Mouse (Mus musculus) spleen, adult 2 months (tissue): ENCODE measurements around the gene Cd69. TPM values are rescaled to one million over a fixed set of nuclear protein-coding genes. Genes with fewer than 3 reads are reported as not detected.

Experiments
- DNase-seq, 2 experiments: peaks; one replicate each; pipeline versions ENCODE4 v3.0.0 to v3.0.0-alpha.2; 2012 to 2021; ENCODE audit warnings: low spot score in 2 of 2, low read depth in 1 of 2
- H3K27ac ChIP-seq: fragments of 200-500 bp; 2 replicates; pipeline ENCODE4 v1.5.1; 2012; ENCODE audit warnings: low read length, inconsistent platforms; ENCODE audit not compliant: insufficient read depth
- H3K27me3 ChIP-seq: fragments of 200-500 bp; 2 replicates; pipeline ENCODE4 v1.6.1; 2012; ENCODE audit warnings: mild to moderate bottlenecking, moderate library complexity, low read length, inconsistent platforms; ENCODE audit not compliant: control insufficient read depth, insufficient read depth
- H3K36me3 ChIP-seq: fragments of 200-500 bp; 2 replicates; pipeline ENCODE4 v1.6.1; 2012; ENCODE audit warnings: mild to moderate bottlenecking, low read length, inconsistent platforms; ENCODE audit not compliant: control insufficient read depth, insufficient read depth
- H3K4me1 ChIP-seq: fragments of 200-500 bp; 2 replicates; pipeline ENCODE4 v1.6.1; 2011; ENCODE audit warnings: inconsistent platforms; ENCODE audit not compliant: control insufficient read depth, insufficient read depth, insufficient read length
- H3K4me3 ChIP-seq: fragments of 200-500 bp; 2 replicates; pipeline ENCODE4 v1.5.1; 2011; ENCODE audit warnings: mild to moderate bottlenecking, inconsistent platforms; ENCODE audit not compliant: insufficient read depth, insufficient read length; ENCODE audit errors: extremely low read depth
- CTCF ChIP-seq: fragments of 200-500 bp; IDR thresholded peaks from 2 replicates; pipeline ENCODE4 v1.5.1; 2011; ENCODE audit warnings: mild to moderate bottlenecking, inconsistent platforms; ENCODE audit not compliant: insufficient read depth, insufficient read length, insufficient replicate concordance; ENCODE audit errors: extremely low read depth
- POLR2A ChIP-seq: fragments of 200-500 bp; IDR thresholded peaks from 2 replicates; pipeline ENCODE4 v1.6.1; 2011; ENCODE audit warnings: low read depth, low read length, inconsistent platforms
- WGBS: fragments of 180-500 bp; shearing (Covaris S2); methylation state at CpG from one replicate; pipeline ENCODE4 v1.1.7; 2018; 5-methylcytosine and 5-hydroxymethylcytosine counted together
- polyA plus RNA-seq: library from polyadenylated mRNA; depleted of rRNA; stranded (reverse); fragments of >200 nt; gene quantifications from 2 replicates; pipeline ENCODE4 v1.2.3, GENCODE M21; 2012

Cd69 gene
- polyA plus RNA-seq, 1 experiment: 4.4 TPM

DNA sequence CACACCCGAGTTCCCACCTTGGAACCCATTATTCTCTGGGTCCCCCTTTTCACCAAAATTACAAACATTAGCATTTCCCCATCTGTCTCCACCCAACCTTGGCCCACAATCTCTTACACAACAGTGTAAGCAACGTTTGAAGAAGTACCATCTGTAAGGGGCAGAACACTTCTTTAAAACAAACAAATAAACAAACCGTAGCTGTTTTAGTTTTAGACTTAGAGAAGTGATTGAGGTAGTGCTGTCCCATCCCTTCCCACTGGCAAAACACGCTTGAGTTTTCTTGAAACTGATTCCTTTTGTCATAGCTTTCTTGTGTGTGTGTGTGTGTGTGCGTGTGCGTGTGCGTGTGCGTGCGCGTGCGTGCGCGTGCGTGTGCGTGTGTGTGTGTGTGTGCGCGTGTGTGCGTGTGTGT lies 41.3 kb downstream of the Cd69 start:
- Histone ChIP-seq H3K27me3 (no peaks in the 10 kb centered on the region), H3K36me3 (no peaks in the 10 kb centered on the region; the same call in 1 of the 2 replicates), H3K4me1 (peaks cover 48% of the 10 kb centered on the region), H3K4me3 (no peak overlapping the region; the same call in 1 of the 2 replicates), H3K27ac (peak overlapping the region; percentile 100)
- DNase-seq: no peak
- WGBS: 54% methylated on average over 17 of the region's 18 CpGs
- TF ChIP-seq POLR2A (no peak), CTCF (no peak)

DNA sequence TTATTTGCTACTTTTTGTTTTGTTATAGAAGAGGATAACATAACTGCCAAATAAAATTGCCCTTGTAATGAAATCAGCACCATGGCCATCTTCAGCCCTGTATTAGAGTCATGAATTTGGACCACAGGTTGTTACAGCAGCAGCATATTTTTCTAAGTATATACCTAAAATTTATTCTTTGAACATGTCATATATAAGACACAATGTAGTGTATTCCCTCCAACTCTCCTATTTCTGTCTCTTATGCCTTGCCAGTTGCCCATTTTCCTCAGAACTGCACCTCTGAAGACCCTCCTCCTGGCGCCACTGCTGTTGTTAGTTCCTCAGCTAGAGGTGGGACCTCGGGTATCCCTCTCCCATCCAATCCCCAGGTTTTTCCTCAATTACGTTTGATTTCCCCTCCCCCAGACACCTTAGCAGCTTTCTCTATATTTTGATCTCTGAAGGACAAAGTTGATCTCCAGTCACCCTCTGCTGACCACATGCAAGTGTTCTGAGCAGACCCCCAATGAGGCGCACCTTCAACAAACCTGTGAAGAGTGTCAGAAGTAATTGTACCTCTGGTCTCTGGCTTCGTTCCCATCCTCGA lies 41.8 kb downstream of the Cd69 start:
- H3K4me1 ChIP-seq: peaks cover 52% of the 10 kb centered on the region
- no peaks in the 10 kb centered on the region; the same call in 1 of the 2 replicates for H3K36me3 ChIP-seq
- no peaks in the 10 kb centered on the region for H3K27me3 ChIP-seq
- no peak for DNase-seq
- WGBS: 16% methylated on average over 6 of the region's 6 CpGs
- H3K27ac ChIP-seq: peak overlapping the region; percentile 100
- peak overlapping the region; percentile 2; the same call in 1 of the 2 replicates for H3K4me3 ChIP-seq
- TF ChIP-seq POLR2A (no peak), CTCF (no peak)

DNA sequence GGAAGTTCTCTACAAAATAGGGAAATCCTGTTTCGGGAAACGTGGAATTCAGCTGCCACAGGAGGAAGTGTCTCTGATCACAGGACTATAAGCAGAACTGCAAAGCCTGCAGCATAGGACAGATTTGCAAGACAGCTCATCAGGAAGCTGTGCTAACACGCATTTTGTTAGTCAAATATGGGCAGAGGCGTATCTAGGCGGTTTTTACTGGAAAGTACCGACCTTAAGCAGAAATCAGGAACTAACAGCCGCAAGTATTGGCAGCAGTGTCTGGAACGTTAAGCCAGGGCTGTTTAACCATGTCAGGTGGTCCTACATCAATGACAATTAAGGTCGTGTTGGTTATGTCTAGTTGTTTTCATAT lies 42.4 kb downstream of the Cd69 start:
- Histone ChIP-seq H3K27ac (peak overlapping the region; percentile 85), H3K36me3 (no peaks in the 10 kb centered on the region; the same call in 1 of the 2 replicates), H3K27me3 (no peaks in the 10 kb centered on the region), H3K4me3 (no peak overlapping the region), H3K4me1 (peaks cover 52% of the 10 kb centered on the region)
- DNase-seq: peak; percentile 78 to 93
- TF ChIP-seq CTCF (no peak), POLR2A (peak; percentile 85; the same call in 1 of the 2 replicates)
- 2% methylated on average over 9 of the region's 9 CpGs for WGBS

DNA sequence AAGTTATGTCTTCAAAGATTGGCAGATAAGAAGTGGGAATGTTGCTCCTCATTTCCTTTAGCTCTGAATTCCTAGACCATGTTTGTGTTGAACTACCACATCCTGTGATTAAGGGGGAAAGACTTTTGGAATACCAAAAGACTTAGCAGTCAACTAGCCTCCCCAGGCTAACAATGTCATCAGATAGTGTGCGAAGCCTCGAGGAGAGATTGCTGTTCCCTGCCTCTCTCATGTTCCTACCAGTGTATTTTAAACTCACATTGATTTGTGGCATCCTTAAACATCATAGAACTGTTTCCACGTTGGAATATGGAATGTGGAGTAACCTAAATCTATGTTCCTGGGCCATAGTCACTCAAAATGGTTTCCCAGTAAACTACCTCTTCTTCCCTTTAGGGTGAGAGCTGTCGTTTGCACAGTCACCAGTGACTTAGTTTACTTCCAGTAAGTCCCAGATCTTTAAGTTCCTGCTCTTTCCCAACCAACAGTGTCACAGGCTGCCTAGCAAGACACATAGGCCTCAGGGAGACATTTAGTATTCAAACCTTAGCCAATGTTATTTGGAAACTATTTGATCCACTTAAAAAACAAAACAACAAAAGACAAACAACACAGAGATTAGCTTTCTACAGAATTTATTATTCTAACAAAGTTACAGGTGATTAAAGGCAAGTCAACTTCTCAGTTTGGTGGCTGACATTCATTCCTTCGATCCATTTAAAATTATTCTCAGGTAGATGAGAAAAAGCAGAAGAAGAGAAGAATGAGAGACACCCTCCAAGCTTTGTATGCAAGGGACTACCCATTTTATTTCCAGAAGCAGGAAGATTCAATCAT lies 43.0 kb downstream of the Cd69 start:
- no peak for DNase-seq
- 37% methylated on average over 5 of the region's 5 CpGs for WGBS
- H3K4me1 ChIP-seq: peaks cover 54% of the 10 kb centered on the region
- peaks cover 2% of the 10 kb centered on the region; the same call in 1 of the 2 replicates for H3K36me3 ChIP-seq
- H3K27me3 ChIP-seq: no peaks in the 10 kb centered on the region
- H3K27ac ChIP-seq: peak overlapping the region; percentile 85
- TF ChIP-seq POLR2A (no peak), CTCF (no peak)
- no peak overlapping the region for H3K4me3 ChIP-seq

DNA sequence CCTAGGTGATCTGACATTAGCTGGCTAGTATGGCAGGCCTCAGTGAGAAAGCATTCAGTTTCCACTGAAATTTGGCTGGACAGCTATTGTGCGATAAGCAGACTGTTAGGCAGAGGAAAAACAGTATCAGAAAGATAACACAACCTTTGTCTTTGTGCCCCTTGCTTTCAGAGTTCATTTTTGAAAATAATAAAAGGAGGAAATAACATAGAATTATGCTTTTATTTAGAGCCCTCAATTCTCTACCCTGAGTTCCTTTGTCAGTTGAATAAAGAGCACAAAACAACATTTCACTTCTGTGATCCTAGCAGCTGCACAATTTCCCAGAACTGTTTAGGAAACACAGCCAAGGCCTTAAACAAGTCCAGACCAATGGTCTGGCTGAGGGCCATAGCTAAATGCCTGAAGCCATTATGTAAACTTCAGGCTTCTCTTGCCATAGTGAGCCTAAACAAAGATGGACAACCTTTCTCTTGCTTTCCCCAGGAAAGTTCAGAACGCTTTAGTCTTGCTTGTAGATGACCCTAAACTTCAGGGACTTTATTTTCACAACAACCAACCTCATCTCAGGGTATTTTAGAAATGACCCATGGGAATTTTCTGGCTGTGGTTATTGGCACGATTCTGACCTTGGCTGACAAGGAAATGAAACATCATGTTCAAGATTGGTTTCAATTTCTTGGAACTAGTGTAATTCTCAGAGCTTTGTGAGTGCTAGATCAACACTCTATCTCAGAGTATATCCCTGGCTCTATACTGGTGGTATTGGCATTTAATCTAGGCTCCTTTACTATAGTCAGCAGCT lies 45.3 kb downstream of the Cd69 start:
- no peak overlapping the region for H3K4me3 ChIP-seq
- WGBS: 13% methylated on average over 3 of the region's 3 CpGs
- H3K36me3 ChIP-seq: peaks cover 3% of the 10 kb centered on the region
- peak overlapping the region; percentile 85 for H3K27ac ChIP-seq
- DNase-seq: no peak
- no peaks in the 10 kb centered on the region for H3K27me3 ChIP-seq
- TF ChIP-seq POLR2A (no peak), CTCF (no peak)
- peaks cover 47% of the 10 kb centered on the region for H3K4me1 ChIP-seq

DNA sequence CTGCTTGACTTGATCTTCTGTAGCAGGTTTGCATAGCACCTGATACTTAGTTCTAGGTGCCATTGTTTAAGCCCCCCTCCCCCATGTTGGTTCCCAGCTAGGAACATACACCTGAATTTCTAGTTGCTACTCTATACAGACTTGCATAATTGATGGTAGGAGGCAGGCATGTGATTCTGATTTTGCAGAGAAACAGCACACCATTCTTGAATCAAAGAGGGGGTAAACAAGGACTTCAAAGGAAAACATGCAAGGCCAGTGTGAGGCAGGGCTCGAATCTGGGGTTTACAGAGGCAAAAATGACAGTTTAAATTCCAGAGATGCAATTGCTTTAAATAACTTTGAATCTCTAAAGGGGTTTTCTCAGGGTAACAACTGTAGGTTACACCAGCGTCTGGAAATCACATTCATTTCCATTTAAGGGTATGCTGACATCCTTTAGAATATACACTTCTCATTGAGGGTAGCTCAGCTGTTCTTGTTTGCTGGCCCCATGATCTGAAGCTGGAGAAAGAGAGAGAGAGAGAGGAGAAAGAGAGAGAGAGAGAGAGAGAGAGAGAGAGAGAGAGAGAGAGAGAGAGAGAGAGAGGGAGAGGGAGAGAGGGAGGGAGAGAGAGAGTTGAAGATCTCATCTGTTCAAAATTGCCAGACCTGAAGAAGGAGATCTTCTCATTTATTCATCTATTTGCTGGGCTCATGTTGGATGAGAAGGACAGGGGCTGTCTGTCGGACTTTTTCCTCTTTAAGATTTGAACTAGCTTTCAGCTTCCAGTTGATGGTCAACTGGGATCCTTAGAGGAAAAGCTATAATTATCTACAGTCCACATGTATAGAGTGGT lies 46.1 kb downstream of the Cd69 start:
- Histone ChIP-seq H3K27ac (peak overlapping the region; percentile 85), H3K4me1 (peaks cover 42% of the 10 kb centered on the region), H3K36me3 (peaks cover 3% of the 10 kb centered on the region), H3K27me3 (no peaks in the 10 kb centered on the region), H3K4me3 (no peak overlapping the region)
- TF ChIP-seq CTCF (no peak), POLR2A (no peak)
- WGBS: 21% methylated on average over 3 of the region's 3 CpGs
- DNase-seq: no peak
